Mouse (Mus musculus): ENCODE measurements around the gene Krt80.

GRCm38 (mm10) chr15:101355382-101355786 is 14.6 kb downstream of the Krt80 start:
- TF ChIP-seq CTCF (IDR thresholded peaks at IDR 0.05; ENCODE audit: low read depth) (no peak), EP300 (optimal IDR thresholded peaks at IDR 0.05) (no peak)
